In genomic region chr4:104805414-104806257, GRCm38 (mm10) we compare ENCODE assay signal across 31 mouse cellular contexts. TPM values are rescaled to one million over a fixed set of nuclear protein-coding genes. Genes with fewer than 3 reads are reported as not detected.
DNase-seq lines count a peak whose midpoint lies in the region; ATAC-seq and TF ChIP-seq lines count a peak whose summit lies in the region.
"Had no signal": no experiment of that assay in that cellular context is flagged by ENCODE, and none has a peak within 500 bp of the region (broad histone marks: within the 10 kb centered on the region; RNA-seq: fewer than 3 reads in every experiment).

No protein-coding gene starts in this region.

- no peaks in the 10 kb centered on the region for H3K36me3 ChIP-seq in hindbrain, embryonic 12.5 days
- H3K36me3 ChIP-seq in hindbrain, embryonic 11.5 days (ENCODE audit: control insufficient read depth, insufficient read depth, low read length): no peaks in the 10 kb centered on the region
- no peaks in the 10 kb centered on the region for H3K36me3 ChIP-seq in neural tube, embryonic 13.5 days
- H3K36me3 ChIP-seq: limb, embryonic 10.5 days; limb, embryonic 15.5 days had no signal

- H3K4me3 ChIP-seq in hindbrain, embryonic 12.5 days: no peak overlapping the region
- H3K4me3 ChIP-seq in hindbrain, embryonic 11.5 days (ENCODE audit: low read depth, low read length): no peak overlapping the region
- no peak overlapping the region for H3K4me3 ChIP-seq in neural tube, embryonic 13.5 days
- H3K4me3 ChIP-seq in cerebellum, adult 2 months (replicated peaks; ENCODE audit: insufficient read depth, low read depth, low read length): no peak overlapping the region
- H3K4me3 ChIP-seq: forebrain, embryonic 13.5 days; limb, embryonic 10.5 days; limb, embryonic 15.5 days; liver, embryonic 15.5 days had no signal

- WGBS in hindbrain, embryonic 12.5 days: 69% methylated on average over 19 of the region's 19 CpGs
- 81% methylated on average over 19 of the region's 19 CpGs for WGBS in hindbrain, embryonic 11.5 days
- 39% methylated on average over 19 of the region's 19 CpGs for WGBS in neural tube, embryonic 13.5 days
- WGBS in cerebellum, adult 2 months: 88% methylated on average over 19 of the region's 19 CpGs

- H3K9ac ChIP-seq in hindbrain, embryonic 12.5 days: no peak overlapping the region
- no peak overlapping the region for H3K9ac ChIP-seq in hindbrain, embryonic 11.5 days (ENCODE audit: low read depth, low read length)
- no peak overlapping the region for H3K9ac ChIP-seq in neural tube, embryonic 13.5 days
- H3K9ac ChIP-seq: forebrain, embryonic 13.5 days; limb, embryonic 15.5 days; liver, embryonic 15.5 days; lung, embryonic 14.5 days had no signal

- peaks cover 3% of the 10 kb centered on the region for H3K4me1 ChIP-seq in hindbrain, embryonic 12.5 days
- H3K4me1 ChIP-seq in hindbrain, embryonic 11.5 days (replicated peaks; ENCODE audit: control insufficient read depth, insufficient read depth, low read length): no peaks in the 10 kb centered on the region
- peaks cover 27% of the 10 kb centered on the region for H3K4me1 ChIP-seq in neural tube, embryonic 13.5 days (replicated peaks)
- H3K4me1 ChIP-seq in cerebellum, adult 2 months (ENCODE audit: control insufficient read depth, insufficient read depth, low read length): no peaks in the 10 kb centered on the region
- H3K4me1 ChIP-seq: limb, embryonic 15.5 days had no signal

- TF ChIP-seq POLR2A in cerebellum, adult 2 months (IDR thresholded peaks at IDR 0.05; ENCODE audit: borderline replicate concordance, insufficient read depth, low read length): no peak

- no peaks in the 10 kb centered on the region for H3K27me3 ChIP-seq in hindbrain, embryonic 12.5 days
- H3K27me3 ChIP-seq in hindbrain, embryonic 11.5 days (ENCODE audit: control insufficient read depth, insufficient read depth, low read length): no peaks in the 10 kb centered on the region
- H3K27me3 ChIP-seq in neural tube, embryonic 13.5 days: no peaks in the 10 kb centered on the region
- H3K27me3 ChIP-seq in cerebellum, adult 2 months (ENCODE audit: control insufficient read depth, insufficient read depth, low read length): no peaks in the 10 kb centered on the region
- H3K27me3 ChIP-seq: CH12.LX; forebrain, embryonic 13.5 days; limb, embryonic 15.5 days; liver, embryonic 15.5 days had no signal

- TF ChIP-seq CTCF in cerebellum, adult 2 months (IDR thresholded peaks at IDR 0.05; ENCODE audit: borderline replicate concordance, insufficient read depth, low read depth, low read length): no peak

- ATAC-seq in hindbrain, embryonic 12.5 days (ENCODE audit: low FRiP score): no peak; the same call in 1 of the 2 replicates
- no peak for ATAC-seq in hindbrain, embryonic 11.5 days (ENCODE audit: low FRiP score)
- peak; percentile 90 for ATAC-seq in neural tube, embryonic 13.5 days (ENCODE audit: low read depth)
- ATAC-seq: forebrain, embryonic 13.5 days; intestine, embryonic 16.5 days had no signal

- no peaks in the 10 kb centered on the region for H3K9me3 ChIP-seq in hindbrain, embryonic 12.5 days (replicated peaks)
- no peaks in the 10 kb centered on the region for H3K9me3 ChIP-seq in hindbrain, embryonic 11.5 days (ENCODE audit: control insufficient read depth, low read length)
- no peaks in the 10 kb centered on the region for H3K9me3 ChIP-seq in neural tube, embryonic 13.5 days
- H3K9me3 ChIP-seq: forebrain, embryonic 13.5 days; limb, embryonic 10.5 days; limb, embryonic 15.5 days; liver, embryonic 15.5 days had no signal

- peak overlapping the region; percentile 55 for H3K27ac ChIP-seq in hindbrain, embryonic 12.5 days
- no peak overlapping the region for H3K27ac ChIP-seq in hindbrain, embryonic 11.5 days (ENCODE audit: low read depth, low read length)
- peak overlapping the region; percentile 66 for H3K27ac ChIP-seq in neural tube, embryonic 13.5 days (replicated peaks)
- no peak overlapping the region for H3K27ac ChIP-seq in cerebellum, adult 2 months (ENCODE audit: insufficient read depth, low read length)
- H3K27ac ChIP-seq: forebrain, embryonic 13.5 days; kidney, postnatal 0 days; limb, embryonic 10.5 days; limb, embryonic 15.5 days; liver, embryonic 15.5 days had no signal

- no peak for DNase-seq in hindbrain, embryonic 11.5 days (ENCODE audit: low spot score)
- DNase-seq in retina, postnatal 1 day: peak; percentile 41
- no peak for DNase-seq in retina, embryonic 14.5 days (ENCODE audit: low spot score)
- no peak for DNase-seq in embryo, embryonic 10 days (ENCODE audit: low spot score)
- no peak for DNase-seq in cerebellum, adult 2 months
- DNase-seq: adrenal gland, adult 8-10 months; cerebellum, adult 11 months; cerebellum, adult 9-11 months; gastrocnemius, postnatal 14 days; heart, postnatal 14 days; kidney, adult 8-10 months; layer of hippocampus, postnatal 36 days; lung, embryonic 14.5 days; lung, postnatal 14 days; right cerebral cortex, postnatal 25 days; thymus, postnatal 14 days had no signal

- H3K4me2 ChIP-seq in hindbrain, embryonic 12.5 days (replicated peaks): no peak overlapping the region
- H3K4me2 ChIP-seq in hindbrain, embryonic 11.5 days (replicated peaks; ENCODE audit: low read depth, low read length): no peak overlapping the region
- no peak overlapping the region for H3K4me2 ChIP-seq in neural tube, embryonic 13.5 days
- H3K4me2 ChIP-seq: forebrain, embryonic 13.5 days; limb, embryonic 15.5 days; liver, embryonic 15.5 days; lung, embryonic 14.5 days had no signal

RNA-seq across cellular contexts. Expression of gene C8b, which starts 39.5 kb away (rescaled TPM):
- not detected in 2 replicates for polyA plus RNA-seq in hindbrain, embryonic 12.5 days (2016; fragmentation: Nextera tagmentation; extraction: Ambion mirVana)
- not detected in 2 replicates for polyA plus RNA-seq in hindbrain, embryonic 11.5 days (2014; fragmentation: Nextera tagmentation; extraction: Ambion mirVana)
- polyA plus RNA-seq in neural tube, embryonic 13.5 days (2015; fragmentation: Nextera tagmentation; extraction: Ambion mirVana): not detected in 2 replicates
- polyA plus RNA-seq in cerebellum, adult 2 months (2012; rRNA removed): 0.11 TPM in 1 of 2 replicates, not detected in the other
- polyA plus RNA-seq: C2C12; embryonic facial prominence, embryonic 14.5 days; forebrain, embryonic 13.5 days; heart, embryonic 14.5 days; kidney, postnatal 0 days; limb, embryonic 10.5 days; limb, embryonic 15.5 days; lung, embryonic 14.5 days; urinary bladder, adult 2 months had no signal

RNA-seq across cellular contexts. Expression of gene Gm17662, which starts 51.5 kb away (rescaled TPM):
- polyA plus RNA-seq in hindbrain, embryonic 12.5 days (2016; fragmentation: Nextera tagmentation; extraction: Ambion mirVana): not detected in 2 replicates
- not detected in 2 replicates for polyA plus RNA-seq in hindbrain, embryonic 11.5 days (2014; fragmentation: Nextera tagmentation; extraction: Ambion mirVana)
- polyA plus RNA-seq in neural tube, embryonic 13.5 days (2015; fragmentation: Nextera tagmentation; extraction: Ambion mirVana): not detected in 2 replicates
- not detected in 2 replicates for polyA plus RNA-seq in cerebellum, adult 2 months (2012; rRNA removed)
- polyA plus RNA-seq: C2C12; embryonic facial prominence, embryonic 14.5 days; forebrain, embryonic 13.5 days; heart, embryonic 14.5 days; intestine, embryonic 16.5 days; kidney, postnatal 0 days; large intestine, adult 2 months; limb, embryonic 10.5 days; limb, embryonic 15.5 days; liver, embryonic 15.5 days; lung, embryonic 14.5 days; stomach, embryonic 16.5 days; urinary bladder, adult 2 months had no signal

Comparison
In these comparisons a context has a peak if more than half of its experiments do, and no peak if none do; other contexts are left out.
1. H3K27ac ChIP-seq: peak in hindbrain, embryonic 12.5 days (single experiment) and neural tube, embryonic 13.5 days (single experiment); none in hindbrain, embryonic 11.5 days (single experiment) and cerebellum, adult 2 months (single experiment).